Mouse (Mus musculus) heart, postnatal 14 days (tissue): Measurements from ENCODE around the gene Pald1. TPM values are rescaled to one million over a fixed set of nuclear protein-coding genes. Genes with fewer than 3 reads are reported as not detected.

Source experiments
- DNase-seq, 2 experiments: peaks; one replicate each; pipeline ENCODE4 v3.0.0; 2021 to 2022
- intact Hi-C: fragments of 180-260 bp; cut with DNase I; formaldehyde crosslinking; loops from one replicate; pipeline ENCODE4 v1.15.1; 2025
- total RNA-seq, 2 experiments: library from RNA; stranded (reverse); gene quantifications; 2 replicates each; pipeline ENCODE4 v1.2.3; 2021

Gene Pald1
- total RNA-seq, 2 experiments from 2014 or later = 32.0 to 36.8 TPM

DNA sequence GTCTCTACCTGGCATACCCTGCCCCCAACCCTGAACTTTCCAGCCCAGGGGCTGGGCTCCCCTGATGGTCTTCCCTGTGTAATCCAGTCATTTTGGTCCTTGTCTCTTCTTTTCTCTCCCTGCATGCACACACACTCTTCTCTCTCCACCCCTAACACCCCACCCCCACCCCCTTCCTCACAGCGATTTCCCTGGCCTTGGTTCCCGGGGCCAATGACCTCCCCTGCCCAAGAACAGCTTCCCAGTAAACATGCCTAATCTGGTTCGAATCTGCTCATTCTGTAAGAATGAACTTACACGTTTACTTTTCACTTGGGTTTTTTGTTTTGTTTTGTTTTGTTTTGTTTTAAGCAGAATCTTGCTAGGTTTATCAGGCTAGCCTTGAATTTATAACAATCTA lies 26.4 kb upstream of the Pald1 start:
- intact Hi-C loops = no loop called here
- no peak for DNase-seq

DNA sequence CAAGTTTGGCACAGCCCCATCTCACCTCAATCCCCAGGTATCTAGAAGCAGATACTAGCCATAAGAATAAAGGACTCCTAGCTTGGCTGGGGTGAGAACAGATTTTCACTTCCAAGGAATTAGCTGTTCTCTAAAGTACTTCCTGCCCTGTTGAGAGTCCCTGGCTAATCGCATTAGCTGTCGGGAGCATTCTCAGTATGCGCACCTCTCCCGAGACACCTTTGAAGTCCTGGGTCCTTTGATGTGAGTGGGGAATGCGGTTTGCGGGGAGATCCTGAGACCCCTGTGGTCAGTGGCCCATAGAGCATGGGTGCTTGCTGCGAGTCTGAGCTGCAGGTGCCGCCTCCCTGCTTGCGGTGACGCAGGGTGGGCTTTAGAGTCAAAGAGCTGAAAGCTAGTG lies 22.6 kb upstream of the Pald1 start:
- intact Hi-C loops = no loop called here
- DNase-seq = no peak

DNA sequence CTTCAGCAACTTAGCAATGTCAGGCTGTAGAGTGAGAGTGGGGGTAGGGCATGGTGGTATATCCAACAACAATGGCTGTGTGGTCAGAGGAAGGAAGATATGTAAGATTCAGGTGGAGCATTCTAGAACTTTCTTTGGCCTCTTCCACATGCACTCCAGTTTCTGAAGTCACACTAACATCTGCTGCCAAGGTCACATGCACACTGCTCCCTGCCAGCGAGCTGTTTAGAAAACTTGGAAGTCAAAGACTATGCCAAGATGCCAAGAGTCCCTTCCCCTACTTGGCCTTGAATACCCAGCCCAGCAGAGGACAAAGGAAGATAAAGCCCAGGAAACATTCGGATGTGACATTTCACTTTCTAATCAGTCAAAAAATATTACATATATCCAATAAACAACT lies 19.6 kb upstream of the Pald1 start:
- DNase-seq = no peak
- intact Hi-C loops = loop anchor here (5.0 kb wide), 1 partner anchor 206 kb away; no protein-coding TSS in a partner anchor

DNA sequence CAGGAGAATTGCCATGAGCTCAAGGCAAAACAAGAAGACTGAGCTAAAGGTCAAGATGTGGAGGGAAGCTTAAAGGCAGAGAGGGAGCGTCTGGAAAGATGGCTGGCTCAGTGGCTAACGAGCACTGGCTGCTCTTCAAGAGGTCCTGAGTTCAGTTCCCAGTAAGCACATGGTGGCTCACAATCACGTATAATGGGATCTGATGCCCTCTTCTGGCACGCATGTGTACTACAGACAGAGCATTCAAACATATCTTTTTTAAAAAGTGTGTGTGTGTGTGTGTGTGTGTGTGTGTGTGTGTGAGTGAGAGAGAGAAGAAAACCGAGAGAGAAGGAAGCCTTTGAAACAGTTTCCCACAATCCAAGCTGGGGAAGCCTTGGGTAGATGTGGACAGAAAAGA lies 19.1 kb upstream of the Pald1 start:
- no peak for DNase-seq
- intact Hi-C loops = loop anchor here (5.0 kb wide), 1 partner anchor 205 kb away; no protein-coding TSS in a partner anchor

DNA sequence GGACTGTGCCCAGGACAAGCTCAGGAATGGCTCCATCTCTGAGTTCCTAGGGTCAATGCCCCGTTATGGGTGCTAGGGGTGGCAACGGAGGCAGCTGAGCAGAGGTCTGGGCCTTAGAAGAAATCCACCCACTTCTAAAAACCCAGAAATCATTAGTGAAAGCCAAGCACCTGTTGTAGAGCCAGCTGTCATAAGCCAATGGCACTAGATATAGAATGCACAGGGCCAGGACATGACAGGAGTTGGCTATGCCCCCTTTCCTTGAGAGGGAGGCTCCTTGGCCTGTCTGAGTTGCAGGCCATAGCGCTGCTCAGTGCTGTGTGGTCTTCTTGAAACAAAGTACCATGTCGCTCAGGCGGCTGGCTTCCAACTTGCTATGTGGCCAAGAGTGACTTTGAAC lies 17.1 kb upstream of the Pald1 start:
- intact Hi-C loops = loop anchor here (5.0 kb wide), 1 partner anchor 203 kb away; no protein-coding TSS in a partner anchor
- no peak for DNase-seq

DNA sequence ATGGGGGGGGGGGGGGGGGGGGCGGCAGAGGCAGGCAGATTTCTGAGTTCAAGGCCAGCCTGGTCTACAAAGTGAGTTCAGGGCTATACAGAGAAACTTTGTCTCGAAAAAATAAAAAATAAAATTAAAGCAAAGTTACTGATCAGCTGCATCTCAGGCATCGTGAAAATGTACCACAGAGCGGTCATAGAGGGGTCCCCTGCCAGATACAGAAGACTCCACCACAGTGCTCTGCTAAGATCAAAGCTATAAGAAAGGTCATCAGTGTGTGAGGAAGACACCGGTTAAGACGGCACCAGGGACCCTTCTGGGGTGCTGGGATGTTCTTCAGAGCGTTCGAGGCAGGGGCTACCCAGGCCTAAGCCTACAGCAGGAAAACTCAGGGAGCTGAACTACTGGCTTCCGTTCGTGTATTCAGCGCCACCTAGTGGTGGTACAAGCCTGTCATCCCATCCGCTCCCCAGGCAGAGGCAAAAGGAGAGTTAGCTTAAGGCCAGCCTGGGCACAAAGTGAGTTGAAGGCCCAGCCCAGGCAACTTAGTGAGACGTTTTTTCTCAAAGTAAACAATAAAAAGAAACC lies 15.9 kb upstream of the Pald1 start:
- peak; percentile 78 to 85 for DNase-seq
- intact Hi-C loops = loop anchor here (1.0 kb wide), 1 partner anchor 58 kb away; no protein-coding TSS in a partner anchor

DNA sequence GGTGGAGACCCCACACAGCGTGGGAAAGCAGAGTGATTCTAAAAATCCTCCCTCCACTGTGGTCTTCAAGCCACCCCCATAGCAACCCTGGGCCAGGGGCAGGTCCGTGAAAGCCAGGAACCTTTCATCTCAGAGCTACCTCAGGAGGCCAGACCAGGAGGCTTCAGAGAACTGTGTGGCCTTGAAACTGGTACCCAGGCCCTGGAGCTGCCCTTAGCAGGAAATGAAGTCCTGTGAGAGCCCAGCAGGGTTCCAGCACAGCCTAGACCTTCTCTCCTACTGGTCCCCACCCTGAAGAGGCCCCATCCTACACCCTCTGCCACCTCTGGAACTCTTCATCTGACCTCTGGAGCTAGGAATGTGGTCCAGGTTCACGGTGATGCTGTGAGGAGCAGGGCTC lies 14.8 kb upstream of the Pald1 start:
- intact Hi-C loops = no loop called here
- no peak for DNase-seq

DNA sequence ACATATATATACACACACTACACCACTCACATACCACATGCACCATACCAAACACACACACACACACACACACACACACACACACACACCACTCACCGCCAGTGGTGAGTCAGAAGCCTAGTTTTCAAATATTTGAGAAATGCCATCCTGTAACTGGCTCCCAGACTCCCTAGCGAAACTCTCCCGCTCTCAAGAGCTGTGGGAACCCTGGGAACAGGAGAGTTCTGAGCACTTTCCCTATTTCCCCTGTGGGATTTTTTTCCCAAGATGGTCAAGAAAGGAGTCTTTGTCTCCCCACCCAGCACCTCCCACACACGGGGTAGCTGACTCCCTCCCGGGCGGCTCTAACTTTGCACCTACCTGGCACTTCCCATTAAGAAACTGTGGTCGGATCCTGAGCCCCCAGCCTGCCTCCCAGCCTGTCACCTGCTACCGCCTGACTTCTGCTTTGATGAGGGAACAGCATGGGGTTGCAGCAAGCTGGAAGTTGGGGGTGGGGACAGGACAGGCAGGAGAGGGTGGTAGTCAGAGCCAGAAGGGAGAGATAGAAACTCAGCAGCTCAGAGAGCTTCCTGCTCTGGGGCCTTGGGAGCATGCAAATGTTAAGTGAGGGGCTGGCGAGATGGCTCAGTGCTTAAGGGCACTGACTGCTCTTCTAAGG lies 11.3 kb upstream of the Pald1 start:
- intact Hi-C loops = no loop called here
- DNase-seq = no peak

DNA sequence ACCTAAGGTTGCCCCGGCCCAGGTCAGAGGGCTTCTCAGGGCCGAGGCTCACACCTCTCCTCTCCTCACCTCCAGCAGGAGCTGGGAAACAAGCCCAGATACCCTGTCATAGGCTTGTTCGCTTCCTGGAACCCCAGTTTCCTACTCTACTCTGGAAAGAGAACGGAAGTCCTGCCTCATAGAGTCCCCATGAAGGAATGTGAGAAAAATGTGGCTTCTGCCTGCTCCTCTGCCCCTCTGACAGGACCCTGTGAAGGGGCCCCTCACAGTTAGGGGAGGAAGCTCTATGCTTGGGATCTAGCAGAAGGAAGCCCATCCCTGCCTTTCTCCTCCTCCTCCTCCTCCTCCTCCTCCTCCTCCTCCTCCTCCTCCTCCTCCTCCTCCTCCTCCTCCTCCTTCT lies 9.3 kb upstream of the Pald1 start:
- intact Hi-C loops = no loop called here
- DNase-seq = no peak

DNA sequence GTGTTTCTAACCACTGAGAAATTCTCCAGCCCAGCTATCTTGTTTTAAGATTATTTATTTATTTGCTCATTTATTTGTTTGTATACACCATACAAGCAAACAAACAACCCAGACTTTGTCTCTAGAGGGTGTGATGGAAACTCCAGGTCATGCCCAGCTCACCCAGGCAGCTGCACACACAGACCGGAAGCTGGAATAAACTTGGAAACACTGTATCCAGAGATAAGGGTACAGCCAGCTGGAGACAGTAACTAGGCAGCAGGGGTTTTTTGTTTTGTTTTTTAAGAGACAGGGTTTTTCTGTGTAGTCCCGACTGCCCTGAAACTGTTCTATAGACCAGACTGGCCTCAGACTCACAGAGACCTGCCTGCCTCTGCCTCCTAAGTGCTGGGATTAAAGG lies 6.8 kb upstream of the Pald1 start:
- intact Hi-C loops = no loop called here
- DNase-seq = no peak

DNA sequence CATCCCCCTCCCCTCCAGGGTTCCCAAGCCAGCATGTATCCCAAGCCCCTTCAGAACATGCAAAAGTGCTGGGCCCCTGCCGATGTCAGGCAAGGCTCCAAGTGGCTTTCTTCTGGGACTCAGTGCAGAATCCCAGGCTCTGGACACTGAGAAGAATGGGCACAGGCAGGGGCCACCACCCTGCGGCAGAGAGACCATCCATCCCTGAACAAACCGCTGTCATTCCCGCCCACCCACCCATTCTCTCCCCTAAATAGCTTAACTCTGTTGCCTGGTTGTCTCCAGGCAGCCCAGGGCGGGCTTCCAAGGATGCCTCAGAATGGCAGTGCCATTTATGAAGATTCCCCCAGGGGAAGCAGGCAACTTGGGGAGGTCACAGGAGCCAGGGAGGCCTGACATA lies 5.7 kb upstream of the Pald1 start:
- no peak for DNase-seq
- intact Hi-C loops = no loop called here

DNA sequence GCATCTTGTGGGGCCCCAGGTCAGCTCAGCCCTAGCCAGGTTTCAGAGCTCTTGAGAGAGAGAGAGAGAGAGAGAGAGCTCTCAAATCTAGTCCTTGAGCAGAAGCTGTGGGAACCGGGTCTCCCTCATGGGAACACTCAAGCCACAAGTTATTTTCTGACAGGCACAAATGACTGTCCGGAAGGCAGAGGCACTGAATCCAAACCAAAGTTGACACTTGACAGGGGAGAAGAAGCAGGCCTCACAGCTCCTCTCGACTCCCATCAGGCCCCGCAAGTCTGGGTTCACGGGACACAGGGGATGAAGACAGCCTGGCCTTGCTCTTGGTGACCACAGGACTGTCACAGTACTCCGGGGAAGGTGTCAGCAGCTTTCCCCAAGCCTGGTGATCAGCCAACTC lies 3.0 kb upstream of the Pald1 start:
- intact Hi-C loops = no loop called here
- DNase-seq = no peak

DNA sequence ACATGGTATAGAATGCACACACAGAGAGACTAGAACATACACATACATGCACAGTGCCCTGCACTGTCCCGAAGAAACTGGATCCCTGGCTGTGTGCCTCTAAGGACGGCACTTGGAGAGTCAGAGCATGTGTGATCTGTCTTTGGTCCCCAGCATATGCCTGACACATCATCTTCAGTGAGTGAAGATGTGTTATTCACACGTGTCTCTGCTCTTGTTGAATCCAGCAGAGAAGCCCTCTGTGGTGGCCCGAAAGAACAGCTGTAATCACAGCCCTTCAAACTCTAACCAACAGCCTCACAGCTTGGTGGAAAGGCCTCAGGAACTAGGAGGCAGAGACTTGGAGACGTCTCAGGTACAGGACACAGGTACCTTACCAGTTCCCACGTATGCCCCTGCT lies 1.8 kb upstream of the Pald1 start:
- DNase-seq = no peak
- intact Hi-C loops = no loop called here

DNA sequence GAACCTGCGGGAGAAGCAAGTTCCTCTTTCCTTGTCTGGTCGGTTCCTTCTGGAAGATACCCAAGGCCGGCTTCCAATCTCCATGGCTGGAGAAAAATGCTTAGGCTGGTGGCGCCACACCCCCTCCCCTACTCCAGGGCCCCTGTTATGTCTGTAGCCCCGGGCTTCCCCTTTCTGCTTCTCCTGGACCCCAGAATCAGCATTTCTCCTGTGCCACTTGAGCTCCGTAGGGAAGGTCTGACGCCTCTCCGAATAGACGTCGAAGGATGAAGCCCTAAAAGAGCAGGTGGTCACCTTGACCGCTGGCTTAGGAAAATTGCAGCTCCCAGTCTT lies 351 bp upstream of the Pald1 start:
- intact Hi-C loops = loop anchor here (5.0 kb wide), 1 partner anchor 41 kb away; no protein-coding TSS in a partner anchor
- no peak for DNase-seq

DNA sequence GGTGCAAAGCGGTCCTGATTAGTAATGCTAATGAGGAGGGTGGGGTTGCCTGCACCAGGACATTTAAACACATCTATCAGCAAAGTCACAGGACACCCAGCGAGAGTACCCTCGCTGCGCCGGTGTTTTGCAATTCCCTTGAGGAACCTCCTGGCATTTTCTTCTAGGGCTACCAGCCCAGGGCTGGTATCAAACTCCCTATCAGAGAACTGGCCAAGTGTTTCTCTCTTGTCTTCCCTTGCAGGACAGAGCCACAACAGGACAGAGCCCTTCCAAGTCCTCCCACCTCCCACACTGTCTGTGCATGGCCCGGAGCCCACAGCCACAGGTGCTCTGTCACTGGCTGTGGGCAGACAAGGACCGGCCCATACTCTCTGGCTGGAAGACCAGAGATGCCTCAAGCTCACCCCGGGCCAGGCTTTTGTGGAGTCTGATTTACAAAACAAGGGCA lies 1.0 kb downstream of the Pald1 start:
- DNase-seq = no peak
- intact Hi-C loops = loop anchor here (5.0 kb wide), 1 partner anchor 40 kb away; no protein-coding TSS in a partner anchor

DNA sequence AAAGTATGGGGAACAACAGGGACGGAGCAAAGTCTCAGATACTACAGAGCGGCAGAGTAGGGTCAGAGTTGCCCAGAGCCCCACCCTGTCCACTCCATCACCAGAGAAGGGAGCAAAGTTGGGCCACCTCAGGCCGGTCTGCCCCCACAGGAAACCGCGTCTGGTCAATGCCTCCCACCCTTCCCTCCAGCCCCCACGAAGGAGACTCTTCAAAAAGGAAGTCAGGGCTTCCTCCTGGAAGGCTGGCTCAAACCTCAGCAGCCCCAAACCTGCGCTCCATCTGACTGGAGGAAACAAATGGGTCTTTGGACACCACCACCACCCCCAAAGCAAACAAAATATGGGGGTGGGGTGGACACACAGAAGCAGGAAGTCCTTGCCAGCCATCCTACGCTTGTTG lies 1.5 kb downstream of the Pald1 start:
- intact Hi-C loops = loop anchor here (2.0 to 5.0 kb wide), 2 partner anchors 15 to 40 kb away; no protein-coding TSS in a partner anchor
- DNase-seq = peak in 1 of 2 experiments; percentile 53

DNA sequence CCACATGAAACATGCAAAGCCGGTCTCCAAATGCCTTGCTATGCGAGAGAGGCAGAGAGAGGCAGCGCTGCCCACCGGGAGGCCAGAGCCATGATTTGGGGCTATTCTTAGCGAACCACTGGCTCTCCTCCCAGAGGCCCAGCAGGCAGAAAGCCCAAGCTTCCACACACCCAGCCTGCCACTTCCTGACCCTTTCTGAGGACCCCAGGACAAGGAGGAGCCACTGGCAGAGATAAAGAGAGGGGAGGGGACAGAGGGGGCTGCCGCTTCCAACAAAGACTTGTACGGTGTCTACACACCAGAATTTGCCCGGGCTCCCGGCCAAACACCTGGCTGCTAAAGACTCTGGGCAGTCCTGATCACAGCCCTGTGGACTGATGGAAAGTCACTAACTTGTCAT lies 3.1 kb downstream of the Pald1 start:
- DNase-seq = peak; percentile 65 to 78
- intact Hi-C loops = loop anchor here (2.0 to 5.0 kb wide), 2 partner anchors 13 to 38 kb away; no protein-coding TSS in a partner anchor

DNA sequence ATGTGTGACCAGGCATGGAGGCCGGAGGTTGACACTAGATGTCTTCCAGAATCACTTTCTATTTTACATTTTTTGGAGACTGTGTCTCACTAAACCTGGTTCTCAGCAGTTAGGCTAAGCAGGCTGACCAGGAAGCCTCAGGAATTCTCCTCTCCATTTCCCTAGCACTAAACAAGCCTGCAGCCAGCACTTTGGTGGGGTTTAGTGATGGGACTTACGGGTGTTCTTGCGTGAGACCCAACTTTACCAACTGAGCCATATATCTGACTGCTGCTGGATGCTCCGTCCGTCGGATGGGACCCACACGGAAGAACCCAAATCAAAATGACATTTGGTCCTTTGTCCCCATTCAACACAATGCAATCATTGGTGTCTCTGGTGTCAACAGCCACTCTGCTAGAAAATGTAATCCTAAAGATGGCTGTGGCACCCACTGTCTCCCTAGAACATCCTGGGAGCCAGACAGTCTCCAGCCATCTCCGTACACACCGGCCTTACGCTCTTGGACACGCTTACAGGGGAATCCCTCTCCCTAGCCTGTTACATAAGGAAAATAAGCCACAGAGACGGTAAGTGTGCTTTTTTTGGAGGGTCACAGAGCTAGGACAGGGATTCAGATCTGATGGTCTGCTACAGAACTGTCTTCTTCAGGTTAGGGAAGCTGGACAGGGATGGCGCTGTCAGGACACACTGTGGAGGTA lies 3.8 kb downstream of the Pald1 start:
- intact Hi-C loops = loop anchor here (2.0 to 5.0 kb wide), 2 partner anchors 13 to 37 kb away; no protein-coding TSS in a partner anchor

DNA sequence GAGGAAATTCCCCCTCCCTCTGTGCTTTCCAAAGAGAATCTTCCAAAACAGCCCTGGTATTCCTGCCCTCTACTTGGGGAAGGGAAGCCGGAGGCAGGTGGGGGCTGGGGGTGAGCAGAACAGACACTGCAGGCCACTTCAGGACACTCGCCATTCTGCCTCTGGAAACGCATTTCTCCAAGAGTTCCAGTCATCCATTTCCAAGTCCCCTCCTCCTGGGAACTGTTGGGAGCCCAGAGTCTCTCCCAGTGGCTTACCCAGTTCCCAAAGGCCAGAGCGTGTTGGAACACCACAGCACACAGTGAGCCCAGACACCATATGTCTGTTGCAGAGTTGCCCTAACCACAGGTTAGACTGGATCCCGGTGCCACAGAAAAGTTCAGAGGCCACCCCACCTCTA lies 4.6 kb downstream of the Pald1 start:
- DNase-seq = no peak
- intact Hi-C loops = no loop called here

More for the DNA sequence above, 3.8 kb downstream of the Pald1 start:
- DNase-seq = no peak

DNA sequence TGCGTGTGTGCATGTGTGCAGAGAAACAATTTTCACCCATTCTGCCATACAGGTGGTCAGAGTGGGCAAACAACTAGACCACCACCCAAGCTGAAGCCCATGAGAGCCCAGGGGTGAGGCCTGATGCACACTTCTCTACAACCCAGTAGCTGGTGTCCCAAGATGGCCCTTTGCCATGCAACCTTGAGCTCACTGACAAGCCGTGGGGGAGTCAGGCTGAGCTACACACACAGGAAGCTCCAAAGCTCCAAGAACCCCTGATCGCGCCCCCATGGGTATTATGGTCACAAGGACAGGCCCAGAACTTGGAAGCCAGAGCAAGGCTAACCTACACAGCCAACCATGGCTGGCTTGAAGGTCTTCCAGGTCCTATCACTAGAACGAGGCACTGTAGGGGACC lies 5.3 kb downstream of the Pald1 start:
- DNase-seq = peak in 1 of 2 experiments; percentile 42
- intact Hi-C loops = no loop called here

DNA sequence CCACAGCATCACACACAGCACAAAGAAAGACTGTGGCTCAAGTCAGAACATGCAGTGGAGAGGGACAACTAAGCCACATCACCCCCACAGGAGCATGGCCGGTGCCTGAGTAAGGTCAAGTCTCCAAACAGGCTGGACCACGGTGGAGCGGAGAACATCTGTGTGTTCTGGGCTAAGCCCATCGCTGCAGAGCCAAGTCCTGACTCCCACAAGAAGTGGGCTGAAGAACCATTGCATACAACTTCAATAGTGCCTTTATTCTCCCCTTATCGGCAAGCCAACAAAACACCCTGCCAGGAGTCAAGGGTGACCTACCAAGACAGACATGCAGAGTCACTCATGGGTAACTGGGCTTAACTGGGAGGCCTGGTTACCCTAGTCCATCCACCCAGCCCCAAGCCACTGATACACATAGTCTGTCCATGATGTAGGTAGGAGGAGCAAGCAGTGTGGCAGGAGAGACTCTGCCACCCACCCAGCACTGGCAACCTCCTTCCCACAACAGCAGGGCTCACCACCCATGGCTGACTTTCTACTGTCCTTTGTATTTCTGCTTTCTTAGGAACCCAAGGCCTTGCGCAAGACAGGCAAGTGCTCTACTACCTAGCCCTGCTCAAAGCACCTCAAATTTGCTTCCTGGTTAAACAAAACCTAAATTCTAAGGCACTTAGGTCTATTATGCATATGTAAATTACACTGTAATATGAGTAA lies 8.4 kb downstream of the Pald1 start:
- intact Hi-C loops = no loop called here
- no peak for DNase-seq
